Mouse (Mus musculus): ENCODE data around the gene Wnk1. TPM values are rescaled to one million over a fixed set of nuclear protein-coding genes. Genes with fewer than 3 reads are reported as not detected.

Gene Wnk1
- polyA plus RNA-seq (2017; shearing (Covaris generic)), result 100 to 1,000 TPM in 1 of 2 experiments, 10 to 100 TPM in 1; 65.7 to 129 TPM

DNA sequence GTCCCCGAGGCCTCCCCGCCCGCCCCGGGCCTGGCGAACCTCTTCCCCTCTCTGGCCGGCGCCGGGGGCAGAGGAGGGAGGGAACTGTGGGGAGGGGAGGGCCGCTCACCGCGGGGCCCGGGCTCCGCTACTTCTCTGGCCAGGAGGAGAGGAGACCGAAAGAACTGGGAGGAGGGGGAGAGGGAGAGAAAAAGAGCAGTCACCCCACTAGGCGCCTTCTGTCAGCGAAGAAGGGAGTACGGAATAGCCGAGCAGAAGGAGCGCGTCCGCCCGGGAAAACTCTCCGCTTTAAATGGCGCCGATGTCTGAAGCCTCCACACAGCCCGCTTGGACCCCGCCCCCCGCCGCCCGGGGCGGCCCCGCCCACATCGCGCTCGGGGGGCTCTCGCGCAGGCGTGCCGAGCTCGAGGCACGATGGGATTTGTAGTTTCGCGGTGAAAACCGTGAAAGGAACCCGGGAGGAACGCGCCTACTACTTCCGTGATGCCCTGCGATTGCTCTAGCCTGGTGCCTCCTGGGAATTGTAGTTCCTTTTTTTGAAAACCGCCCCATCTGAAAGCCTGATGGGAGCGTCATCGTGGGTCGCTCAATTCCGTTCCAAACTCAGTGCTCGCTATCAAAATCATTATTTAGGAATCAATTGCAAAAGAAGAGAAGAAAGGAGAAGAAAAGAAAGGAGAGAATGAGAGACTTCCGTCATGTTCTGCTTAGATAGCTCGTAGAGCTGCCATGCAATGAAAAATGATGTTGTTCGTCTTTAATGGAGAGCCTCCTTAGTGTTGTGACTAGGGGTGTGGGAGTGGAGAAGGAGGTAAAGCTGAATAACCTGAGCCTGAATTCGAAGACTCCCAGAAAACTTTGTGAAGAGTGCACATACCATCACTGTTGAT, at the start of gene Wnk1:
Gene Wnk1, minus strand, starts transcription at position 307 of the 890 bp plus-strand sequence.

DNA sequence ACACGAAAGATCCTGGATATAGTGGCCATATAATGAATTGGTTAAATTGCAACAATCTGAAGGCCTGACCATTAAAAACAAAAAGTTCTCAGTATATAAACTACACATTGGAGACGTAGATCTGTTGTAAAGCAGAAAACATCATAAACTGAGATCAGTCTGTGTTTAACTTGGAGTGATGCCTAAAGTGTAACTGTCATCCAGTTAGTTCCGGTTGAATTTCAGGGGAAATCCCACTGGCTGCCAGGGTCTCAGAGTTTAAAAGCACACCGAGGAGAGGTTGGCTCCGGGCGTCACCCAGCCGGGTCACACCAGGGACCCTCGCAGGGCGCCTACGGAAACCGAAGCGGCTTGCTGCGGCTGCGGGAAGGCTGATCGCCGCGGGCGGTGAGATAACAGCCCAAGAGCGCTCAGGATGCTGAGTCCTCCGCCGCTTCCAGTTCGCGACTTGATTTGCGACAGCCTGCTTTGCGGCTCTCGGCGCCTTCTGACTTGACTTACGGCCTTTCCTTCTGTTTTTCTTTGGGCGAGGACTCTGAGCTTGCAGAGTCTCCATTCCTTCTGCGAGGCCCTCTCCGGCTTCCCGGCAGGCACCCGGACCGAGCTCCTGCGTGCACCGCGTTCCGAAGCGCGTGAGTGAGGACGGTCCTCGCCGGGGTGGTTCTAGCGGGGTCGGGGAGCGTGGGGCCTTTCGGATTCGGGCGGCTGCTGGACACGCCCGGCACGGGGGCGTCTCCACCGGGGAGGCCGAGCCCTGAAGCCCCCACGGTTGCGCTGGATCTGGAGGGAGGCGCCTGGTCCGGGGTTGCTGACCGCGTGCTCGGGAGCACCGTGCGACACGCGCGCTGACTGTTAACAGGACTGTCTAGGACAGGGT, 136.0 kb downstream of the Wnk1 start, which contains the start of gene Rad52:
Gene Rad52, plus strand, starts transcription at position 495 of the 877 bp plus-strand sequence.

Other genes with a start within 250 kb of the Wnk1 start
- 10 to 100 TPM; 13.2 to 13.3 TPM for gene Erc1, start 190.5 kb downstream of the Wnk1 start, polyA plus RNA-seq (2017; shearing (Covaris generic))
- 10 to 100 TPM; 27.5 to 28.5 TPM for gene Rad52, start 136.0 kb downstream of the Wnk1 start, polyA plus RNA-seq (2017; shearing (Covaris generic))
- gene Ninj2, start 54.7 kb upstream of the Wnk1 start, polyA plus RNA-seq (2017; shearing (Covaris generic)), result 1 to 10 TPM; 4.3 to 5.1 TPM

All from activated CD4-positive, CD25-positive, alpha-beta regulatory T cell (primary cell).